Mouse (Mus musculus) thymus, postnatal 0 days (tissue): ENCODE measurements around the gene Fam49a. TPM values are rescaled to one million over a fixed set of nuclear protein-coding genes. Genes with fewer than 3 reads are reported as not detected.

Source experiments
- DNase-seq: peaks from one replicate; pipeline ENCODE4 v3.0.0-alpha.2; 2015; ENCODE audit warnings: low spot score
- polyA plus RNA-seq: library from polyadenylated mRNA; unstranded; fragments of >200 nt; fragmentation: Nextera tagmentation; extraction: Ambion mirVana; gene quantifications from 2 replicates; pipeline ENCODE4 v1.2.1, GENCODE M21; 2015

Gene Fam49a
- polyA plus RNA-seq, 1 experiment from 2014 or later, result 8.7 TPM

DNA sequence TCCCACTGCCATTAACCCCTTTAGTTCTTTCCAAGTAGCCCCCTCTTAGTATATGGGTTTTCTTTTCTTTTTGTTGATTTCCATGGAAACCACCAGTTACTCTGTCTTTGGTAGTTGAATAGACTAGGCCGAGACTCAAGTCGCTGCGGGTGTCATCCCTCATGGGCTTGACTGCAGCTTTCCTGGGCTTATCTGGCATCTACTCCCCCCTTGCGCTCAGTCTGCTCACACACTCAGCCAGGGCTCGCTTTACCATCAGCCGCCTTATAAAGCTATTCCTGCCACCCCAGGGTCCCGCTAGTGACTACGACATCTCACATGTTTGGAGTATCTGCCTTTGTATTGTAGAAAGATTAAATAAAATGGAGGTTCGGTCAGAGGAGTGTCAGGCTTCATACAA lies 94.1 kb downstream of the Fam49a start:
- no peak for DNase-seq

DNA sequence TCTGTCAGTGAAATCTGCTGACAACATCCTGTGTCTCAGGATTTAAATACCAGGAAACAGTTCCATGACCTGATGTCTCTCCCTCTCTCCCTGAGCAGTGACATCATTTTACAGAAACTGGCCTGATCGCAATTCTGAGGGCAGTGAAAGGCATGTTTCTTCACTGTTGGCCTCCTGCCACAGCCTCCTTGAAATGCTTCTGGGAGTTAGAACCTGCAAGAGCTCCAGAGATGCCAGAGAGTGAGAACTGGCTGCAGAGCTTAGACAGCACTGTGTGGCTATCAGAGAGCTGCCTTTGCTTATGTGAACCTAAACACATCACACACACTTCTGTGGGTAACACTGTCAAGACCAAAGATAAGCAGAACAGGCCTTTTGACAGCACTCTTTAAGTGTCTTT lies 94.5 kb downstream of the Fam49a start:
- DNase-seq, result no peak

DNA sequence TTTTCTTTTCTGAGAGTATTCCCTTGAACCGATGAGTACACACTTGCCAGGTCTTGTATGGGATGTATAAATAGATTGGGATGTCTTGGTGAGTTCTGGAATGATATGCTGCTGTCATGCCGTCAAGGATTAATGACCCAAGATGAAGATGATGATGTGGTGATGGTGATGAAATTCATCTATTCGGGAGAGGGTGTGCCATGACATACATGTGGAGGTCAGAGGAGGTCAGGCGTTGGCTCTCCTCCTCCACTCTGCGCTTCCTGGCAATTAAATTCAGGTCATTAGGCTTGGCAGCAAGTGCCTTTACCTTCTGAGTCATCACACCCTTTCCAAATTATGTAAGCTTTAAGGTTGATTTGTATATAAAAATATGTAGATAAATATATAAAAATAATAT lies 95.0 kb downstream of the Fam49a start:
- no peak for DNase-seq

DNA sequence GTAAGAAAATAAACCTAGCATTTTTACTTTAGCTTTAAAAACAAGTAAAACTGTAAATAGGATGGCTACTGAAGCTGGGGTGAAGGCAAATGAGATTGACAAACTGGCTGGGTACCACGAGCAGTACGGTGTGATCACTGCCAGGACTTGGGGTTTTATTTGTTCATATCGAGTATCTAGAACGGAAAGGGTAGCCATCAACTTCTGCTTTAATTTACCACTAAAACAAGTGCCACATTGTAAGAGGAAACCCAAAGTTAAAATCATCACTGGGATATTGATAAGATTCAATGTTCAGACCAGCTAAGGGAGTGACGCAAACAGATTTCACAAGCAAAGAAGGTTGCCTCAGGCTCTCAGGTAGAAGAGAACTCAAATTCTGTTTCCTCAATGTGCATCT lies 98.0 kb downstream of the Fam49a start:
- no peak for DNase-seq

DNA sequence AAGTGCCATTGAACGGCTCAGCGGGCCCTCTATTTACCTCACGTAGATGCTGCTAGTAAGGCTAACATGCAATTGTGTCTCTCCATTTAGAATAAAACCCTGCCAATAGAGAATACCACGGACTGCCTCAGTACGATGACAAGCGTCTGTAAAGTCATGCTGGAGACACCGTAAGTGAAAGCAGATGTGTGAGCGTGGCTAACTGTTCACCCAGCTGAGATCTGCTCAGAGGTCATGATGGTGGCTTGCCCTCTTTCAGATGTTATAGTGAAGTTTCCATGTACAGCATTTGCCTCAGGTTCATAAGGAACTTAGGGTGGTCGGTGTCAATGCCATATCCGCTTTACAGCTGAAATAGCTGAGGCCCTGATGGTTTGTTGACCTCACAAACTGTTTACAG lies 100.4 kb downstream of the Fam49a start:
- DNase-seq, result no peak

DNA sequence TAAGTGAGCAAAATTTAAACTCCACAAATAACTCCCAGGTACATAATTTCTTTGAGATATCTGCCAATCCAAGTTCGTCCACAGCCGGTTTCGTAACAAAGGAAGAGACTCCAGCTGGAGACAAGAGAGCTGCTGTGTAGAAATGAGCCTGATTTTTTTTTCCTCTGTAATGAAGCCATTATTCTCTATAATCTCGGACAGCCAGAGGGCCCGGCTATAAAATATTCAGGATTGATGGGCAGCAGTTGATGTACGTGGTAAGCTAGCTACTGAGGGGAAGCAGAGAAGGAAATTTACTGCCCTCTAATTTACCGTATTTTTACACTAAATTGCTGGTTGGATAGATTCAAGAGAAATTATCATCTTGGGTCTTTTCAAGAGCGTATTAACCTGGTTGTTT lies 102.3 kb downstream of the Fam49a start:
- no peak for DNase-seq

DNA sequence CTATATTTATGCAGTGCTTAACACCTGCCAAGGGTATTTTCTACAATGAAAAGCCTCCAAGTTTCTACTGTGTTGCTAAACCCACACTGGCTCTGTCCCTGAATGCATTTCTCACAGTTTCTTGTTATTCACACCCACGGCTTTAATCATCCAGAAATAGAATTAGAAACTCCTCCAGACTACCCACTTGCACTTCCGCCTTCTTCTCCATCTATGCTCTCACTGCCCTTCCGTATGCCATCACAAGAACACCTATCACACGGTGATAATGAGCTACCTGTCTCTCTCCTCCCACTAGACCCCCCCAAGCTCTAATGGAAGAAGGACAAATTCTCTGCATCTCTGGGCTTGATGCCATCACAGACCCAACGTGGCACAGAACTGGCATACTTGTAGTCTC lies 105.5 kb downstream of the Fam49a start:
- no peak for DNase-seq

DNA sequence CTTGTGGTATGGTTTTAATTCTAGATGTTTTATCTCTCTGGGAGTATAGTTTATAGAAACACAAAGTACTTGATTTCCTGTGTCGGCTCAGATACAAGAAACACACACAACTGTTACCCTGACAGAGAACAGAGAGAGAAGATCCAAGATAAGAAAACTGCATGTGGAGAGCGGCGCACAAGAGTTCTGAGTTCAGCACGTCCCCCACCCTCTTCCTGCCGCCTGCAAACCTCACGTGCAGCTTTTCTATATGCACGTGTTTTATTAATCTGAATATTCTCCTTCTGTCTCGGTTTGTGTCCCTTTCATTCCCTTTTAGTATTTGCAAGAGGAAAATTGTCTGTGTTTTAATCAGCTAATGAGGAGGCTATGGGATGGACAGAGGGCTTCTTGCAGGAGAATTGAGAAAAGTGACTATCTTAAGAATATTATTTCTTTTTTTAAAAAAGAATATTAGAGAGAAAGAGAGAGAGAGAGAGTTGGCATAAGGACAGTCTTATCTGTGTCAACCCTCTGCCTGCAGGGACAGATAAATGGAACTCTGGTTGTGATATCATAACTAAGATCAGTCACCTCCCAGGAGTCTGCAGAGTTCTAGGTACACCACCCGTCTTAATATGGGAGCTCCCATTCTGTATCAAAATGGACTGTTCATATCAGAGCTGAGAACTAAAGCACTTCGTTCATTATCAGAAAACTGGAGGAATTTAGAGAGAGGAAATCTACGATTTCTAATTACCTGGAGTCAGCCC lies 111.3 kb downstream of the Fam49a start:
- DNase-seq, result peak; percentile 48

DNA sequence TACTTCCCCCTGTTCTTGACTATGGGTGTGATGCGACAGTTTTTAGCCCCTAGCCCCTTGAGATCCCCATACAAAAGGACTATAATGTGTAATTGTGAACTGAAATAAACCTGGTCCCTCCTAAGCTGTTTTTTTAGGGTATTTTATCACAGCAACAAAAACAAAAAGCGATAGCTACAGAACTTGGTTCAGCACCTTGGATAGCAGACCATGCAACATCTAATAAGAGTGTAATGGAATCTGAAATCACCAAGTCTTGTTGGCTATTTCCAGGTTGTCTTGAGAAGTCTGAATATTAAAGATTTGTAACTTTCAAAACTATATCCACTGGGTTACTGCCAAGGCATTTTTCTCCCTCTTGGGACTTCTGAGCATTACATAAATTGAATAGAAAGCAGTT lies 117.1 kb downstream of the Fam49a start:
- no peak for DNase-seq

DNA sequence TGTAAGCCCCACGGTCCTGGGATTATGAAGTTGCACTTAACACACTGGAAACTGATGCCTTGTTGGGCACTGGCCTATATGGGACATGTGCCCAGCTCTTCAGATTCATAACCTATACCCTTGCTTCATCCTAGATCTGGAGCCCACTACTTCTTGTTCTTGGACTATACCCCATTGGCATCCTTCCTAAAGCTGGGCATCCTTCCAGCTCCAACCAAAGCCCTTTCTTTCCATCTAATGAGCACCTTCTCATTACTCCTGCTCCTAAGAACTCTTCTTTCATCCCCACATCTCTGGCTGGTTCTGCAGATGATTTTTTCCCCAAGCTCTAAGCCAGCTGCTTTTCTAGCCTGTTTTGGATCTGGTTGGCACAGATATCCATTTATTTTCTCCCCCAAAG lies 127.3 kb downstream of the Fam49a start:
- no peak for DNase-seq

DNA sequence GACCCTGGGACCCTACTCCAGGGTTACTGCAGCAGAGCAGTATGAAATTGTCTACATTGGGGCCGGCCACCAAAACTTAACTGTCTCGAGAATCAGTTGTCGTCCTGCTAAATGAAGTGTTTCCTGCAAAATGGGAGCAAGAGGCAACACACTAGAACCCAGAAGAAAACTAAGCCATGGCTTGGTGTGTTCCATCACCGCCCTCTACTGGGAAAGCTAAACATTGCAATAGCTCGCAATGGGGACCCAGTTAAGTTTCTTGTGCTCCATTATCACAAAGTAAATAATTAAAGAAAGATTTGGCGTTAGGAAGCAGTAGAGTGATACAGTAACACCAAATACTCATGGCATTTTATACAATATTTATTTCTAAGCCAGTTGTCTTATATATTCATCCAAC lies 134.3 kb downstream of the Fam49a start:
- DNase-seq, result peak; percentile 76

DNA sequence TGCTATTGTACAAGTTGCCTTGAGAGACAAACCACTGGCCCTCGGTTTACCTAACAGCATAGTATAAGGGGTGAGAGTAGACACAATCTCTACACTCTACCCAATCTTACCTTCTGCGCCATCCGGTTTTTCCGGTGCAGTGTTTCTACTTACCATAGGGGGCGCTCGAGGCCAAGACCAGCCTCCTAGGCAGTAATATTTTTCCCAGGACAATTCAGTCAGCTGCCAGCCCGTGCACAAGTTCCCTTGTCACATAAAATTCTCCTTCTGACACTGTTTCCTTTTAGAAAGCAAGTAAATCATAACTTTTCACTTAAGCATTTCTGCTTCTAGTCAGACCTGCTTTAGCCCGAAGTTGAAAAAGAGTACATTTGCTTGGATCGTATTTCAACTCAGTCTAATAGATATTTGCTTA lies 139.1 kb downstream of the Fam49a start:
- DNase-seq, result peak; percentile 15

DNA sequence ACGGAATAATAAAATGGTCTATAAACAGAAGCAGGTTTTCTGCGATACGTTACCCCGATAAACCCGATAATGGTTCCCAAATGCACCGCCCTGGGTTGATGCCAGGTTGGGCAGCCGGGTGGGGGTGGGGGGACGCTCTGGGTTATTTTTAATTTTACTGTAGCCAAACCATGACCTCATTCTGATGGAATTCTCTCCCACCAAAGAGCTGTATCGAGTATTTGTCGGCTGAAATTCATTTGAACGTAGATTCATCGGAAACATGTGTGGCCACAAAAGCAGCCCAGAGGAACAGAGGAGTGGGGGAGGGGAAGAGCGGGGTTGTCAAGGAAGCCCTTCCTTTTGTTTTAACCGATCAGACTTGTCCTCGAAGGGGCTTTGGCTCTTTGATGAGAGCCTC lies 139.6 kb downstream of the Fam49a start:
- no peak for DNase-seq

DNA sequence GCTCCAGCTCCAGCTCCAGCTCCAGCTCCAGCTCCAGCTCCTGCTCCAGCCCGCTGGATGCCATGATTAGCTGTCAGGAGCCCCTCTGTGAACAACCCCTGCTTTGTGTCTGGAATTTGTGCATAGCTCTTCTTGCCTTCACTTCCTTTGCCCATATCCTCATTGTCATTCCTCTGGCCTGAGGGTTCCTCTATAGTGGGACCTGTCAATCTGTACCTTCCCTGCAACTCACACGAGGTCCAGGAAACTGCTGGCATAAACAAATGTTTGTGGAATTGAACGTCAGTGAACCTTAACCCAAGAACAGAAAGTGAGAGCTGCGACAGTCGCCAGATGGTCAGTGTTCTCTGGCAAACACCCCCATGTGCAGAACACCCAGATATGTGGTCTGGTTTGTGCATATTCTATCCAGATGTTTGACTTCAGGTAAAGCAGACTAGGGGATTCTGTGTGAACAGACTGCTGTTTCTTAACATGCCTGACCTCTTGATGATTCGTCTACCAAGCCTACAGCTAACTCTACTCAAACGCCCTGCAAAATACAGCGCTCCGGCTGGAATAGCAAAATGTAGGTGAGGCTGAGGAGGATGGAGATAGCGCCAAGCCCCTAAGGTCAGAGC lies 143.7 kb downstream of the Fam49a start:
- DNase-seq, result no peak

DNA sequence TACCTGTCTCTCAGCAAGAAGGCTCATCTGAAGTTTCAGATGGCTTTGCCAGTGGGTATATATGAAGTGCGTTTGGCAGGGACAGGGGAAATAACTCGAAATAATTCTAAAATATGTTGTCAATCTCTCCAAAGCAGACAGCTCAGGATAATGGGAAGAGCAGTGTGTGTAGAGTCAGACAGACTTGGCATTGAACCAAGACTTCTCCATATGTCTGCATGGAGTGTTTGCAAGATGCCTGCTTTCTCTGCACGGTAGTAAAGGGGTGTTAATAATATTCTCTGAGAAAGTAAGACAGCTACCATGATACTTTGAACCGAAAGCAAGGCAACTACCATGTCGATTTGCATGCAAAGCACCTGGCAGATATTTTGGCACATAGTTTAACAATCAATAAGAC lies 147.1 kb downstream of the Fam49a start:
- no peak for DNase-seq

DNA sequence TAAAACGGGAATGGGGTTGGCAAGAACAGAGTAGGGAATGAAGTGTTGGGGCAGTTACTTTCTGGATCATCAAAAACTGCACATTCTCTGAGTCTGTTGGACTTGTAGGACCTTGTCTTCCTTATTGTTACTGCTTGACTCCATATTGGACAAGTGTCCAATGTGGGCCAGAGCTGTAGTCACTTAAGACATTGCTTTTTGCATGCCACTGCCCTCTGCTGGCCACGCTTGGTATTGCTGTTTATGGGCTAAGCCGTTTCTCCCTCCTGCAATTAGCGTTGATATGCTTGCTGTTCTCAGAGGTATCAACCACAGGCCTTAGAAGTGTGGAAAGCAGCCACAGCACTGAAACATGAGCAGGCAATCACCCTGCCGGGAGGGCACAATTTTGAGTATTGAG lies 150.7 kb downstream of the Fam49a start:
- peak; percentile 77 for DNase-seq

DNA sequence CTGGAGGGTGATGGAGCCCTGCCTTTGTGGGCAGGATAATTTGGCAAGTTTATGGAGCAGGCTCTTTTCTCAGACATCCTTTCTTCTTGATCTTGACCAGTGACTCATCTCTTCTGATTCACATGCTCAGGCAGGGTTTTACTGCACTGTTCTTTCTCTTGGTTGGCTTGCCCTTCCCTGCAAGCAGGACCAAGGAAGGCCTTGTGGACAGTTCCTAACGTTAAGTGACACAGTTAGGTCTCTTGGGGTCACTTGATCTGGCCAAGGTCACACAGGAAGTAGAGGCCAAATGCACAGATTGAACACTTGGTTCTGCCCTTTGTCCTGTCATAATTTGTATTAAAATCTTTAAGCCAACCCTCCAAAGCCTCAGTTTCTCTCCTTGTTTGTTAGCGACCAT lies 158.5 kb downstream of the Fam49a start:
- no peak for DNase-seq

DNA sequence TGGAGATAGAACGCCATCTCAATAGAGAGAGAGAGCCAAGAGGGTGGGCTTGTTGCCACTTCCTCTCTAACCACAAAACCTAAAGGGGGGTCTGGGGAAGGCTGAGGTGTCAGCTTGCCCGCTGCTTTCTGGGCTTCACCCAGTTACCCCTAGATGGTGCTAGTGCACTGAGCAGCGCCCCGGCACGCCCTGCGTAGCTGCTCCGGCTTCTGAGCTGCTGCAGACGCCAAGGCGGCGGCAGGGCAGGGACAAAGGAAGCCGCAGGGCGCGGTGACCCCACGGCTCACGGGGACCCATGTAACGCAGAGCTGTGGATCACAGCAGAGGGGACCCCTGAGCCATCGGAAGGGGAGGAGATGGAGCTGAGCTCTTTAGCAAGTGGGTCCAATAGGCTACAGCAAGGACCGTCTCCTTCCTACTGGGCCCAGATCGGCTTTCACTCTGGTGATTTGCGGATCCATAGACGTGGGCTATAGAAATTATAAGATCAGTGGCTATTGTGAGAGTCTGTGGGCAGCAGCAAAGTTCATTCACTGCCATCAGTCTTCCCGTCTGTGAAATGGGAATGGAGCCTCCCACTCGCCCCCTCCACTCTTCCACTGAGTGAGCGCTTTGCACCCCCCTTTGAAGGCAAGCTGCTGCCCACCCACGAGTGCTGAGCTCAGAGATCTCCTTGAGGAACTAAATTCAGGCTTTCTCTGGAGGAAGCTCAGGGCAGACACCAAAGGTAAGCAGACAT lies 159.1 kb downstream of the Fam49a start:
- DNase-seq, result peak; percentile 86

DNA sequence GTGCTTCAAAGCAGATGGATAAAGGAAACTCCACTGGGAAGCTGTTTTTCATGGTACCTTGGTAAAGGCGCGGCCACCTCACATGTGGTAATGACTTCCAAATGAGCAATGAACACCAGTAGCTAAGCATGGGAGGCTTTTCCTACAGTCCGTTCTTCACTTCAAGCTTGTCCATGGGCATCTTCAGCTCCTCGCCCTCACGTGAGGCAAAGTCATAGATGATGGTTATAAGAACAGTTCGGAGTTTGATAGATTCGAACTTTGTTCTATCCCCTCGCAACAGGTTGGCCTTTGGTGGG lies 159.6 kb downstream of the Fam49a start:
- DNase-seq, result no peak

DNA sequence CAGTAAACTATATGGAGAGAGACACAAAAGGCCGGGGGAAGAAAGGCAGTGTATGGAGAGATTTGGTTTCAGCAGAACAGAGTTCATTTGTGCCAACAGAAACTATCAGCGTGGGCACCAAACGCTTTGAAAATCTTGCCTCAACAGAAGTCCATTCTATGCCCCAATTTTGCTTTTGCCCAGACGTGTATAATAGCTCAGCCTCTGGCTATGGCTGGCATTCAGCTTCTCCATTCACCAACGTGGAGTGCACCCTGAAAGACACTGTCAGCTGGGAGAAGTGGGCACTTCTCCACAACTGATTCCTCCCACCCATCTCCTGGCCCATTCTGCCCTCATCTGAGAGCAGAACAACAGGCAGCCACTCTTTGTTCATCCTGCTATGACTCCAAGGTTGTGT lies 163.2 kb downstream of the Fam49a start:
- DNase-seq, result no peak

DNA sequence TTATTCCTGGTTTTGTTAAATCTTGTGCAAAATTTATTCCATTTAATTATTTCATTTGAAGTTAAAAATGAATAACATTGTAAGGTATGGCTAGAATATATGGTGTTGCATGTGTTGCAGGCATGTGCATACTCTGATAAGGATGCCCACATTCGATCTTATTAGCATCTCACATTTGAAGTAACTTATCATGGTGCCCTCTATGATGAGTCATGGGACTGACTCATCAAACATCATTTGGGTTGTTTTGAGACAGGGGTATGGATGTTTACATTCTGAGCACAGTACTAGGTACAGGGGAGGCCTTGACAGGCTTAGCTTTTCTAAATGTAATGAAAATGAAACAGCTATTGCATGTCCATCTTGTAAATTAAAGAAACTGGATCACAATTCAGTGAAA lies 165.3 kb downstream of the Fam49a start:
- DNase-seq, result no peak

DNA sequence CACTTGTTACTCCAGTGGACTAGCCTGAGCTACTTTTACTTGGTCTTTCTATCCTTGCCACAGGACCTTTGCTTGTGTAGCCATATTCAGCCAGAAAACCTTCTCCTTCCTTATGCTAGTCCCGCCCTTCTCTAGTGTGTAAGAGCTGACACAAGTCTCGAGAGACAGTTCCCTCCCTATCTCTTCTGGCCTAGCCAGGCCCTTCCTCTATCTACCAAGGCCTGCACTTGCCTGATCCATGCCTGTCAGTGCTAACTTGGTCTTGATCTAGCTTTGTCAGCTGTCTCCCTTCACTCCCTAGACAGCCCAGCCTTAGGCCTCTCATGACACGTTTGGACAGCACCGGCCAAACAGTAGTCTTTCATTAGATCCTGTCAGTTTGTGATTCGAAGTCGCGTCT lies 166.9 kb downstream of the Fam49a start:
- no peak for DNase-seq
